Mouse (Mus musculus) kidney, adult 18-20 months (tissue): ENCODE data around the gene Fam117a.

ENCODE experiments used
- DNase-seq: peaks from one replicate; pipeline ENCODE4 v3.0.0; 2021

The Fam117a gene

DNA sequence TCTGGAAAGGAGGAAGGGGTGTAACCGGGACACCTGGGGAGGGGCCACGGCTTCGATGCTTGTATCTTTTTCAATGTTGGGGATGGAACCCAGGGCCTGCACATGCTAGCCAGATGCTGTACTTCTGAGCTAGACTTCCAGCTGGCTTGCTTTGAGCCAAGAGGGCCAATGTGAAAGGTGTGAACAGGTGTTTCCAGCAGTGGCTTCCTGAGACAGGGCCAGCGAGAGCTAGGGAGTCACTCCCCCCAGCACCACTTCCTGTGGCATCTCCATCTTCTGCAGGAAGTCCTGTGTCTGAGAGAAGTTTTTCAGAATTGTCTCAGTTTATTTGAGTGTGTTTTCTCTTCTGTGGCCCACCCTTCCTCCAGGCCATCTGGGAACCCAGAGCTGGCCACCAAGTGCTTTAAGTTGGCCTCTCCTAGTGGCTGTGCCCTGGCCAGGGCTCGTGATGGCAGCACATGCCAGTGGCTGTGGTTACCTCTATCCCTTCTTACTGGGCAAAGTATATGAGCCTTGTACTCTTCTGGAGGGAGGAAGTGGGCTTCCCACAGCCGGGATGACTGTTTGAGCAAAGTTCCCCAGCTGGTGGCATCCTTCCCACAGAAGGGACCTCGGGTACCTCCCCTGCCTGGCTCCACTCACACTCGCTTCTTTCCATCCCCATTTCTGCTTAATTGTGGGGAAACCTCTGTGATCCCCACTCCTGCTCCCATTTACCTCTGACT, 30.4 kb downstream of the Fam117a start:
- DNase-seq: no peak

DNA sequence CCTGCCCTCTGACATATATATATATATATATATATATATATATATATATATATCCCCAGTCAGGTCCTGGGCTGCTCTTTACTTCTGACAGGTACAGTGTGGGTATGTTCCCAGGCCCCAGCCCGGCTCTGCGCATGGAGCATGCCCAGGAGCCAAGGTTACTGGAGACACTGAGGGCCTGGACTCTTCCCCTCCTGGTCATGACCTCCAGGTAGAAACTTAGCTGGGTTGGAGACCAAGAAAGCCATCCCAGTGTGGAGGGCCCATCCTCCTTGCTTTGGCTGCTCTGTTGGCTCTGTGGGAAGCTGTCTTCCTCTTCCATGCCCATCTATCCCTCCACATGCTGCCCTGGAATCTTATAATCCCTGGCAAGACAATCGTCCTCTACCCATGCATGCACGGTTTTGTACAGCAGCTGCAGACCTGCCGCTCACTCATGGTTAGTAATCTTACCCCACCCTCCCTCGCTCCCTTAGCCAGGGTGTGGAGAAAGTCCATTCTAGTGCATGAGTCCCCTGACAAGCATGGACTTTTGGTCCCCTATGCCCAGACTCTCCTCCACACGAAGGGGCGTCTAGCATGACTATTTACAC, 31.5 kb downstream of the Fam117a start:
- no peak for DNase-seq

DNA sequence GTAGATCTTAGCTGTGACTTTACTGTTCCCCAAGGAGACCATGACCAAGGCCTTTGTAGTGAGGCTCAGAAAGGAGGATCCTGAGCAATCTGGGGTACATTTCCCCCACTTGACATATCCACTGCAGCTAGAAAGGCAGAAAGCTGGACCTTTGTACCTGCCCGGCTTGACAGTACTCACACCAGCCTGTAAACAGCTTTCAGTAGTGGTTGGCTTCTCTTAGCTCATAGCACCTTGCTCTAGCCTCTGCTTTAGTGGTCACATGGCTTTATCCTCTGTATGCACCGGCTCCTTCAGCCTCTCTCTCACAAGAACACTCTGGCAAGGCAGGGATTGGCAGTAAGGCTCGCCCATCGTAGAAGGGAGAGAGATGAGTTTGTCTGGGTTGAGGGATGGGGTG, 32.1 kb downstream of the Fam117a start:
- DNase-seq: no peak

DNA sequence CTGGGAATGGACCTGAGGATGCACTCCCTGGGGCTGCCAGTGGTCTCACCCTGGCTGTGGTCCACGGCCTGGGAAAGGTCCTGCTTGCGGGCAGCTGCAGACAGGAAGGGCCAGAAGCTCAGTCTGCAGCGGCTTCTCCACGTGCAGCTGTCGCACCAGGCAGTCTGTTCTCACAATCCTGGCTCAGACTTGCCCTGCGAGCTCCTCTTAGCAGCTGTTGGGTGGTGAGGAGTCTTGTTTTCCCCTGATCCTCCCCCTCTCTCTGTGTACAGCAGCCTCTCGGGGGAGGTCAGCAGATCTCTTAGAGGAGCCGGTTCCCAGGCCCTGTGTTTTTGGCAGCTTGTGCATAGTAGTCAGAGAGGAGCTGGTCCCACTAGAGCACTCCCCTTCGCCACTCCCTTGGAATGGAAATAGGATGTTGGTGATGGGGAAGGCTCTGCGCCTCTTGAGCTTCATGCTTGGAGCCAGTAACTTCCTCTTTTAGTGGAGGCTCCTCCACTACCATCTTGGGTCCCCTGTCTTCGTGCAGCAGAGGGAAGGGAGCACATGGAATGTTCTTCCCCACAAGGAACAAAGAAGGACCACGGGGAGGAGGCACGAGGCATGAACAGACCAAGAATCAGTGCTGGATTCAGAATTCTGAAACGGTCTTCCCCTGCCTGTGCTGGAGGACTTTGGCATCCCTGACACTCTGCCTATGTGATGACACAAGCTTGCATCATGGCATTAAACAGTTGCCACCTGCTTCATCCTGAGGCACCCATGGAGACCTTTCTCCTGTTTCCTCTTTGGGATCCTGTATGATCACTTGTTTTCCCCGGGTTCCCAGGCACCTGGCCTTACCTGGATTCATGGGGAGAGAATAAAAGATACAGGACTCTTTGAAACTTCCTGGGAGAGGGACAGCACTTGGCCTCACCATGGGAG, 33.4 kb downstream of the Fam117a start:
- no peak for DNase-seq

DNA sequence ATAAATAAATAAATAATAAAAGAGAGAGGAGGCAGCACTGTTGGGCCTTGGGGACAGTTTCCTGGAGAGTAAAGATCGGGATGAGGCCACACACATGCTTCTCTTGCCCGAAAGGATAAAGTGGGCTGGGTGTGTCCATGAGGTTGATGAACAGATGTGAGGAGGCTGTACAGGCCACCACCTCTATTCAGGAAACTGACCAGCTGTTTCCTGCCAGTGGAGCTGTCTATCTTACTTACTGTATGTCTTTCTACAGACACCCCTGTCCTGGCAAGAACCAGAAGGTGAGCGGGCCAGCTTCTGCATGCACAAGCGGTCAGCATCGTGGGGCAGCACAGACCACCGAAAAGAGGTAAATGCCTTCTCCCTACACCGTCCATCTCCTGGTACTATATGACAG, 34.4 kb downstream of the Fam117a start:
- no peak for DNase-seq

DNA sequence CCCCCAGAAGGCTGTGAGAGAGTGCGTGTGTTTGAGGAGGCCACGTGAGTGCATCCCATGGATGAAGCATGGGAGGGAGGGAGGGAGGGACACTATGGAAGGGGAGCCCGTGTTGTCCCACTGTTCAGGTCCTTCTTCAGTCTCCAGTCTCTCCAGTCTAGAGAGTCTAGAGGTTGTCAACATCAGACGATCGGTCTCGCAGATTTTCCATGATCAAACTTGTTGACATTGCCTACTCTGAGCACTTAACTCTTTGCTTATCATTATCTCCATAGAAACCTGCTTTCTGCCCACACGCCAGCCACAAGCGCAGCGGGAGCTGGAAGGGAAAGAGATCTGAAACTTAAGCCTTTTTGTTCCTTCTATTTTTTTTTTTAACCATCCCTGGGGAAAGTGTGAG, 42.1 kb downstream of the Fam117a start:
- no peak for DNase-seq

DNA sequence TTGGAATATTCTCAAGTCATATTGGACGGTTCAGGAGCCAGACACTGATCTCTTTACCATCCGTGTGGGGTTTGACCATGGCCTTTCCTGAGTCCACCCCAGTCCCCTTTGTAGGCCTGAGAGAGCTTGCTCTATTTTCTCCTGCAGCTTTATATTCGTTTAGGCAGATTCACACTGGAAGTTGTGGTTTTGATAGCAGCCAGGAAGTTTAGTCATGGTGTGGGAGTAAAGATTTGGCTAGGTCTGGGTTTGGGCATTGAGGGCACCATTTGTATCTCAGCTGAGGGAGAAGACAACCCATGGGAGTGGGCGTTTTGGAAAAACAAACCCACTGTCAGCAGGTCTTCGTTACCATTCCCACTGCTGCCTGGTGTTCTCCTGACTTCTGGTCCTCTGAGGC, 42.7 kb downstream of the Fam117a start:
- no peak for DNase-seq

DNA sequence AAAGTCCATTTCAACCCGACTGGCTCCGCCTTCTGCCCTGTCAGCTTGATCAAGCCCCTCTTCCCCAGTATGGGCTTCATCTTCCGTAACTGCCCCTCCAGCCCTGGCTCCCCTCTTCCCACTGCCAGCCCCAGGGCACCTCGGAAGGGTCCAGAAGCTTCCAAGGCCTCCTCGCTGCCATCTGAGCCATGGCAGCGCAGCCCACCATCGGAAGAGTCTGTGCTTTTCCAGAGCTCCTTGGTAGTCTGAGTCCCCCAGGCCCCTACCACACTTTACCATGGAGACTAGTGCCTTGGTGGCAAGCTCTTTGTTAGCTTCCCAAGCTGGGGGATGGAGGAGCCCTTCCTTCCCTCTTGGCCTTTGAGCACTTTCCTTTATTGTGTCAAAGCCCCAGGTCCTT, 43.9 kb downstream of the Fam117a start:
- DNase-seq: no peak

DNA sequence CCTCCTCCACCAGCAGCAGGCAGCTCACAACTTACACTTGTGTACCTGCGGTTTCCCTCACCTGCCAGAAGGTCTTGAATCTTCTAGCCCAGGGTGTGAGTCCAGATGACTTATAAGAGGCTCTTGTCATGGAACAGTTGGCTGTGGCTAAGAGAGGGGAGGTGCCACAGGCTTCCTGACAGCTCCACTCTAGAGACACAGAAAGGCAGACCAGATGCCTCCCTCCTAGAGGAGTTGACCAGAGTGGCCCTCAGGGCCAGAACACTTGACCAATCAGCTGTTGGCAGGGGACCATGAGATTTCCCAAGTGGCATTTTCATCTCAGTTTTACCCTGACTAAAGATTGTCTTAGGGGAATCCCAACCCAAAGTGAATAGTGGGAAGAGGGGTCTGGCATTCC, 44.3 kb downstream of the Fam117a start:
- no peak for DNase-seq

DNA sequence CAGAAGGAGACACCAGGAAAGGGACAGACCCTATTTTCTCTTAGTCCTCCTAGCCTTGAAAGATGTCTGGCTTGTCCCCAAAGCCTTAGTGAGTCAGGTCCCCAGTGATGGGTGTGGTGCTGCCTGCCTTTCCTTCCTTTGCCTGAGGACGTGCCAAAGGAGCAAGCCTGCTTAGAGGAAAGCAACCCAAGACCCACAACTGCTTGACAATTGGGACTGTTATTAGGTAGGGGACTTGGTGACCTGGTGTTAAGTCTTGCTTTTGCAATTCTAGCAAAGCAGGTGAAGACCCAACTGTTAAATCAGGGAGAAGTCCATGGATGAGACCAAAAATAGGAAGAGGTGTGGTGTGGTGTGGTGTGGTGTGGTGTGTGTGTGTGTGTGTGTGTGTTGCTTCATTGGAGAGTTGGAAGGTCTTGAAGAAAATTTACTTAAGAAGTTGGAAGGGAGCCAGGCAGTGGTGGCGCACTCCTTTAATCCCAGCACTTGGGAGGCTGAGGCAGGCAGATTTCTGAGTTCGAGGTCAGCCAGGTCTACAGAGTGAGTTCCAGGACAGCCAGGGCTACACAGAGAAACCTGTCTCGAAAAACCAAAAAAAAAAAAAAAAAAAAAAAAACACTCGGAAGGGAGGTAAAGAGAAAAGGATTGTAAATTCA, 46.6 kb downstream of the Fam117a start:
- DNase-seq: no peak

DNA sequence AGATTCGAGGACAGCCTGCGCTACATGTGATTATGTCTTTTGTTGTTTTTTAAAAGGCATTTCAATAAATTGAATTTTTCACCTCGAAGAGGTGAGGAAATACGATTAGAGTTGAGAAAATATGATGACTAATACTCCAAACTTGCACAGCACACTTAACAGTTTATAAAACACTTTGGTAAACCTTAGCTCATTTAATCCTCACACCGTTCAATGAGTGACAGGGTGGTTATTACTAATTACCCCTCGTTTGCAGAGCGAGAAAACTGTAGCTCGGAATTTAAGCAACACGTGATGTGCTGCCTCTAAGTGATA, 47.1 kb downstream of the Fam117a start:
- no peak for DNase-seq

DNA sequence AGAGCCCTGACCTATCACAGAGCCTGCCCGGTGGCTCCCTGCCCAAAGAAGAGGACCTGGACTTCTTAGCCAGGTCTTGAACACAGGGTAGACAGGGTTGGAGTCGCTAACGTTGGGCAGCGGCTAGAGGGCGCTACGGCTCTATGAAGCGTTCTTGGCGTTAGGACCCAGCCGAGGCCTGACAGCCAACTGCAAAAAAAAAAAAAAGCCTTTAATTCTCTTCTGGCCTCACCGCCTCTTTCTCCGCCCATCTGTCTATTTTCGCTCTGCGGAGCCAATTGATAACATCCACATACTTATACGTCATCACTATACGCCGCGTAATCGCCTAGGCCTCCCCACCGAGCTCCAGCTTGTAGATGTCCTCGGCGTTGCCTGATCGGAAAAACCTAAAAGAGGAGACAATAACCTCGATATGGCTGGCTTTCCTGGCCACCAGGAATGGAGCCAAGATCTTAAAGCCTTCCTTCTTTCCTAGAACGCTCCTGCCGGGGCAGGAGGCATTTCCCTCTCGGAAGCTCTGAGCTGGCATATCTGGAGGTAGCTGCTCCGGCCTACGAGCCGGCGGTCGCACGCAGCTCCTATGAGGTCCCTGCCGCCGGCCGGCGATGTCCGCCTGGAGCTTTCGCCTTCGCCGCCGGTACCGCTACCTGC, 47.6 kb downstream of the Fam117a start, which contains the start of gene Slc35b1:
TSS of gene Slc35b1 (plus strand) at position 374 of the 654 bp plus-strand sequence.
- DNase-seq: peak; percentile 96

DNA sequence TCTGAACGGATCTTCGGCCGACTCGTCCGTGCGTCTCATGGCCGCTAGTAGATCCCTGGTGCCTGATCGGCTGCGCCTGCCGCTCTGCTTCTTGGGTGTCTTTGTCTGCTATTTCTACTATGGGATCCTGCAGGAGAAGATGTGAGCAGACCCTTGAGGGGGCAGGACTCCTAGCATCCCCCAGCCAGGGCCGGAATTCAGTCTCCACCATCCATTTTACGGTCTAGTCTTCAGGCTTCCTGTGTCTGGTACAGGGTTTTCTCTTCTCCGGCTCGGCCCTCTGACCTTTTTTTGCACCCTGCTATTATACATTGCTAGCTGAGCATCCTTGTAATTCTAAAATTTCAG, 48.1 kb downstream of the Fam117a start:
- no peak for DNase-seq

DNA sequence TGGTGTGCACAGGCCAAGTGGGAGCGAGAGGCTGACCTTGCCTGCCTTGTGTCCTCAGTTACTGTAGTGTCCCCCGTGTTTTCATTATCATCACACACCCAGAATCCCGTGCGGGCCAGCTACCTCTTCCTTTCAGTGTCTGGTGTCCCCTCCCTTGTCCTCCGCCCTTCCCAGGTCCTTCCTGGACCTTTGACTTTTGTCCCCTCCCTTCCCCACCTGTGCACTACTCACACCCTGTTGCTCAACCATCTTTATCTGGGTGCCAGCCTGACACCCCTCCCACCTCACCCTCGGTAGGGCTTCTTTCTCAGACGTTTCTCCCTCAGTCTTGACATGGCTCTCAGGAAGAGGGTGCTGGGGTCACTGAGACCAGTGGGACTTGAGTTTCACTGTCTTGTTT, 50.5 kb downstream of the Fam117a start:
- no peak for DNase-seq

DNA sequence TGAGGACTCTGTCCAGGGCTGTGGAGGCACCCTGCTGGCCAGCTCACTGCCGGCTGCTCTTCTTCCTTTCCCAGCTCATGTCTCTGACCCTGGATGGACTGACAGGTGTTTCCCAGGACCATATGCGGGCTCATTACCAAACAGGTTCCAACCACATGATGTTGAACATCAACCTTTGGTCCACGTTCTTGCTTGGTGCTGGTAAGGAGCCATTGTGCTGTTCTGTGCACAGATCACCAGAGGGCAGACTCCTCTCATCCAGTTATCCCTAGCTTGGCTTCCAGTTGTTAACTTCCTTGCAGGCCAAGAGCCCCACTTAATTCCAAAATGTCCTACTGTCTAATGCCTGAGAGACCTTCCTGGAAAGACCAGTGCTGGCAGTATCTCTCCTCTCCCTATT, 52.2 kb downstream of the Fam117a start:
- peak; percentile 41 for DNase-seq

DNA sequence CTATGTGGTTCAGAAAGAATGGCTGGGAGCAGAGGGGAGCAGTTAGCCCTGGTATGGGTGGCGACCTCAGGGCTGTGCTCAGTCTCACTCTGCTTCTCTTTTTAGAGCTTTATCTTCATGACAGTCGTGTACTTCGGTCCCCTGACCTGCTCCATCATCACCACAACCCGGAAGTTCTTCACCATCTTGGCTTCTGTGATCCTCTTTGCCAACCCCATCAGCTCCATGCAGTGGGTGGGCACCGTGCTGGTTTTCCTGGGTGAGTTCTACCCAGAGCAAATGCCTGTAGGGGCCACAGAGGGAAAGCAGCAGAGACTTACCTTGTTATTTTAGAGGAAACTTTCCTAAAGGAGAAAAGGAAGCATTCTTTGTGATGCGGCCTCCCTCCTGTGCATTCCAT, 53.6 kb downstream of the Fam117a start:
- DNase-seq: no peak

DNA sequence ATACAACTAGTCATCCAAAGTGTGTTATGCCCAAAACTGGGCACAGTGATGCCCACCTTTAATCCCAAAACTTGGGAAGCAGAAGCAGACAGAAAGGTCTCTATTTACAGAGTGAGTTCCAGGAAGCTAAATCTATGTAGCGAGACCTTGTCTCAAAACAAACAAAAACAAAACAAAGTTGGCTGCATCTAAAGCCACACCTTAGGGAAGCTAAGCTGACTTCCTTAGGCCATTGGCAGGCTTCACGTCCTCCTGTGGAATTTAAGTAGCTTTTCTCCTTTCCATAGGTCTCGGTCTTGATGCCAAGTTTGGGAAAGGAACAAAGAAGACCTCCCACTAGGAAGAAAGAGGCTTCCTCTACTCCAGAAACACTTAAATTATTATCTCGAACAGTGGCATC, 54.4 kb downstream of the Fam117a start:
- DNase-seq: no peak

DNA sequence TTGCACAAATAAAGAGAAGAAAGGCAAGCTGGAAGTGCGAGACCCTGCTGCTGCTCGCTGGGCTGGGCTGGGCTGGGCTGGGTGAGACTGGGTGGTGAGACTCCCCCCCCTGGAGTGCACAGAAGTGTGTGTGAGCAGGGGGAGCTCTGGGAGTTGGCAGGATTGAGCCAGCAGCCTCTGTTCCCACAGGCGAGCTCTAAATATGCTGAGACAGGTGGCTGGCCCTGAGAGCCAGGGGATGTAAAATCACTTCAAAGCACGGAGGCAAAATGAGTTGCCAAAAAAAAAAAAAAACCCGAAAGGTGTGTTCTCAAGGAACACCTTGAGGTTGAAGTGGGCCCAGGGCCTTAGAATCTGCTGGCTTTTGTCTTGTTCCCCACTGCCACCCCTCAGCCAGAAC, 54.9 kb downstream of the Fam117a start:
- no peak for DNase-seq

DNA sequence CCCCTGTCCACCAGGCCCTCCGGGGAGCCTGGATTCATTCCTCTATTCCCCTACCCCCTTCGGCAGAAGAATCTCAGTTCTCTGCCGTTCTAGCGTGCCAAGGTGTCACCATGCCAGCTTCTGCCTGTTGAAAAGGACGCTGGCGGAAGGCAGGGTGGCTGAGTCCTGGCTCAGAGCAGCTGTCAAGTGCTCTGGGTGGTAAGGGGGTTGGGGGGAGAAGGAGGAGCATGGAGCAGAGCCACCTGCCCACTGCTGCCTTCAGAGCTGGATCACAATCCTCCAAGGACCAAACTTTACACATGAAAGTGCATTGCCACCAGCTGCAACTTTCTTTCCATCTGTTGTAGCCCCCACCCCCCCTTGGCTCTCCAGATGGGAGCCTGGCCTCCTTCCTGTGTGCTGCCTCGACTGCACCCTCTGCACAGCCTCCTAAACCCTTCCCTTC, 55.4 kb downstream of the Fam117a start:
- no peak for DNase-seq

DNA sequence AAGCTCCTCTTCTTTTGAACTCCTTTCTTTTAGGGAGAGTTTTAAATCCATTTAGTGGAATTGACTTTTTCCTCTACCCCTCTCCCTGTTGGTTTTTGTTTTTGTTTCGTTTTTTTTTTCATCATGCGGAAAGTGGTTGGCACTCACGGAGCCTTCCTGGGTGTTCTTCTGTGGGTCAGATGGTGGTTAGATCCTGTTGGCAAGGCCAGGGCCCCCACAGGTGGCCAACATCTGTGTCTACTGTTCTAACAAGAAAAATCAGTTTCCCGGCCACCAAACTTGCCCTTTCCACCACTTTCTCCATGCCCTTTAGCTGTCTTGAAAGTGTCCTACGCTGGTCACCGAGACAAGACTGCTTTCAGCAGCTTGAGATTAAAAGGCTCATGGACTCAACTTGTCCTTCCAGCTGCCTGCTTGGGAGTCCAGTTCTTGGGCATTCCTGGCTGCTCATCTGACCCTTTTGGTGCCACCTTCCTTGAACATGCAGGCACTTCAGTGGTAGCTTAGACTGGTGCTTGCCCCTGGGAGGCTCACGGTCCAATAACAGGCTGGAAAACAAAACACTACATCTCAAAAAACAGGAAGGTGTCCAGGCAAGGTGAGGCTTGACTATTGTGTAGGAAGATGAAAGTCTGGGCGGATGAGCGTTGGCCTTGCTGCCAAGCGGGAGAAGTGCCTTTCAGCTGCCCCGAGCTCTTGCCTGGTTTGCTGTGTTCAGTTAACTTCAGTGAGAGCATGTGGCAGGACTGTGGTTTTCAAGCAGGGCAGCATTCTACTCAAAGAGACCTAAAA, 56.1 kb downstream of the Fam117a start:
- DNase-seq: no peak

DNA sequence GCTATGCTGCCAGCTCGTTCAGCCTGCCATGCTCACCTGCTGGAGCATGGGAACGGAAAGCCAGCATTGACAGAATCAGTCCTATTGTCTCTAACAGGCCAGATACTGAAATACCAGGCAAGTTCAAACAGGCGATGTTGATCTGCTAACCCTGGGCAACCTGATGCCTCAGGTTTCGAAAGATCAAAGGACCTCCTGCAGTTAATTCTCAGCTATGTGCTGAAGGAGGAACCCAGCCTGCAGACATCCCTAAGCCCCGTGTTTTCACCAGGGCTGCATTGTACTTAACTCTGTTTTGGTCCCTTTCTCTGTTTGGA, 56.6 kb downstream of the Fam117a start:
- no peak for DNase-seq

DNA sequence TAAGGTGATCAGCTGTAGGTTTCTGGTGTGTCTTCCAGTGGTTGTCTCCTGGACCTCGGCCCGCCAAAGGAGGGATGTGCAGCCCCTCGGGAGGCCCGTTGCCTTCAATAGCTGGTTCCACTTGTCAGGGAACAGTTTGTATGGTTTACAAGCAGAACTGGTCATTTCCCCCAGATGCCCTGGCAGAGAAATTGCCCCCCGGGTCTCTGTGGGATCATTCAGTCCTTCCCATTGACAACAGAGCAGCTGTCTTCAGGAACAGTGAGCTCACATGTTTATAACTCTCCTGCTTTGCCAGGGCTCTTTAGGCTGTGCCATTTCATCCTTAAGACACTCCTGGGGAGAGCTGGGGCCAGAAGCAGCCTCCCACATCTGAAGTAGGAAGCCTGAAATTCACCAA, 57.3 kb downstream of the Fam117a start:
- no peak for DNase-seq
